Mouse (Mus musculus) liver, postnatal 0 days (tissue): ENCODE data around the gene Olfr1396. TPM values are rescaled to one million over a fixed set of nuclear protein-coding genes. Genes with fewer than 3 reads are reported as not detected.

ENCODE experiments used
- ATAC-seq: fragments of 200-750 bp; cut with Nextera tagmentation; 2 replicates; pipeline ENCODE4 v1.8.0; 2017; ENCODE audit warnings: mild to moderate bottlenecking, moderate library complexity
- DNase-seq: peaks from one replicate; pipeline ENCODE4 v3.0.0-alpha.2; 2016
- H3K27ac ChIP-seq: fragments of 300-500 bp; sonication (generic); 2 replicates; pipeline ENCODE4 v1.5.1; 2014; ENCODE audit warnings: antibody characterized with exemption, moderate library complexity, mild to moderate bottlenecking, low read depth
- H3K27me3 ChIP-seq: fragments of 300-500 bp; sonication (generic); 2 replicates; pipeline ENCODE4 v1.6.1; 2014; ENCODE audit warnings: low read length, control low read depth, mixed read lengths; ENCODE audit not compliant: insufficient read depth
- H3K36me3 ChIP-seq: fragments of 300-500 bp; sonication (generic); replicated peaks from 2 replicates; pipeline ENCODE4 v1.6.1; 2014; ENCODE audit warnings: mild to moderate bottlenecking, control low read depth, low read length, moderate library complexity, mixed read lengths; ENCODE audit not compliant: insufficient read depth
- H3K4me1 ChIP-seq: fragments of 300-500 bp; sonication (generic); 2 replicates; pipeline ENCODE4 v1.6.1; 2014; ENCODE audit warnings: antibody characterized with exemption, mild to moderate bottlenecking, control low read depth; ENCODE audit not compliant: insufficient read depth
- H3K4me2 ChIP-seq: fragments of 300-500 bp; sonication (generic); 2 replicates; pipeline ENCODE4 v1.6.1; 2014; ENCODE audit warnings: low read depth, mild to moderate bottlenecking, low read length, moderate library complexity, mixed read lengths
- H3K4me3 ChIP-seq: fragments of 300-500 bp; sonication (generic); 2 replicates; pipeline ENCODE4 v1.5.1; 2014; ENCODE audit warnings: low read depth, low read length
- H3K9ac ChIP-seq: fragments of 300-500 bp; sonication (generic); replicated peaks from 2 replicates; pipeline ENCODE4 v1.6.1; 2014; ENCODE audit warnings: mild to moderate bottlenecking, moderate library complexity
- H3K9me3 ChIP-seq: fragments of 300-500 bp; sonication (generic); 2 replicates; pipeline ENCODE4 v1.6.1; 2016; ENCODE audit warnings: mild to moderate bottlenecking, control low read depth, low read length, mixed read lengths
- CTCF ChIP-seq: sonication (generic); IDR thresholded peaks from 2 replicates; pipeline ENCODE4 v1.5.1; 2016; ENCODE audit warnings: antibody characterized with exemption, low read depth
- EP300 ChIP-seq: IDR thresholded peaks from 2 replicates; pipeline ENCODE4 v1.6.1; 2016; ENCODE audit warnings: antibody characterized with exemption, low read depth, mild to moderate bottlenecking
- WGBS: fragments of 180-500 bp; shearing (Covaris S2); extraction: QIAGEN DNeasy Blood & Tissue Kit; methylation state at CpG from one replicate; pipeline ENCODE4 v1.1.7; 2014; ENCODE audit not compliant: insufficient replicate concordance; 5-methylcytosine and 5-hydroxymethylcytosine counted together
- polyA plus RNA-seq: library from polyadenylated mRNA; unstranded; fragments of >200 nt; fragmentation: Nextera tagmentation; extraction: Ambion mirVana; gene quantifications from 2 replicates; pipeline ENCODE4 v1.2.1, GENCODE M21; 2015

The Olfr1396 gene
- polyA plus RNA-seq, 1 experiment from 2014 or later = not detected

GRCm38 (mm10) chr11:49092053-49092586 is 22.6 kb downstream of the Olfr1396 start:
- no peak overlapping the region for H3K4me3 ChIP-seq
- H3K27ac ChIP-seq = peak overlapping the region; percentile 68
- no peaks in the 10 kb centered on the region for H3K9me3 ChIP-seq
- no peaks in the 10 kb centered on the region for H3K27me3 ChIP-seq
- ATAC-seq (no peak), DNase-seq (no peak)
- H3K36me3 ChIP-seq = peaks cover 16% of the 10 kb centered on the region
- 100% methylated on average over 1 of the region's 1 CpGs for WGBS
- no peak overlapping the region for H3K9ac ChIP-seq
- peaks cover 37% of the 10 kb centered on the region for H3K4me1 ChIP-seq
- no peak overlapping the region for H3K4me2 ChIP-seq
- TF ChIP-seq EP300 = no peak
- TF ChIP-seq CTCF = no peak

GRCm38 (mm10) chr11:49091171-49091570 is 23.5 kb downstream of the Olfr1396 start:
- ATAC-seq (peak; percentile 25; the same call in 1 of the 2 replicates), DNase-seq (no peak)
- Histone ChIP-seq H3K4me1 (peaks cover 45% of the 10 kb centered on the region), H3K9me3 (no peaks in the 10 kb centered on the region), H3K36me3 (peaks cover 12% of the 10 kb centered on the region), H3K4me2 (0 out of 2 replicates have a peak overlapping the region, but pooled peaks have one; percentile 20), H3K9ac (peak overlapping the region; percentile 36; the same call in 1 of the 2 replicates), H3K27ac (peak overlapping the region; percentile 75), H3K27me3 (no peaks in the 10 kb centered on the region), H3K4me3 (no peak overlapping the region)
- TF ChIP-seq CTCF = no peak
- peak; percentile 84 for TF ChIP-seq EP300
- 52% methylated on average over 4 of the region's 4 CpGs for WGBS

- 81% methylated on average over 5 of the region's 5 CpGs for WGBS
Measured at GRCm38 (mm10) chr11:49090551-49090950, 24.1 kb downstream of the Olfr1396 start.

GRCm38 (mm10) chr11:49089735-49090507 is 24.8 kb downstream of the Olfr1396 start:
- Histone ChIP-seq H3K9me3 (no peaks in the 10 kb centered on the region), H3K27me3 (no peaks in the 10 kb centered on the region), H3K9ac (no peak overlapping the region), H3K4me2 (no peak overlapping the region), H3K4me3 (no peak overlapping the region), H3K27ac (peak overlapping the region; percentile 75), H3K4me1 (peaks cover 48% of the 10 kb centered on the region), H3K36me3 (peaks cover 3% of the 10 kb centered on the region; the same call in 1 of the 2 replicates)
- DNase-seq (no peak), ATAC-seq (peak; percentile 10; the same call in 1 of the 2 replicates)
- TF ChIP-seq CTCF = no peak
- peak; percentile 48; the same call in 1 of the 2 replicates for TF ChIP-seq EP300
- WGBS = 51% methylated on average over 3 of the region's 3 CpGs

More at GRCm38 (mm10) chr11:49090551-49090950, 24.1 kb downstream of the Olfr1396 start:
- no peak overlapping the region for H3K4me3 ChIP-seq
- H3K4me2 ChIP-seq = no peak overlapping the region
- H3K27me3 ChIP-seq = no peaks in the 10 kb centered on the region
- H3K4me1 ChIP-seq = peaks cover 46% of the 10 kb centered on the region
- no peak overlapping the region for H3K9ac ChIP-seq
- no peak for DNase-seq
- no peak for TF ChIP-seq EP300
- no peak for TF ChIP-seq CTCF
- H3K9me3 ChIP-seq = no peaks in the 10 kb centered on the region
- peak overlapping the region; percentile 75 for H3K27ac ChIP-seq
- ATAC-seq = no peak
- peaks cover 7% of the 10 kb centered on the region for H3K36me3 ChIP-seq

- H3K9me3 ChIP-seq = no peaks in the 10 kb centered on the region
- H3K4me1 ChIP-seq = peaks cover 54% of the 10 kb centered on the region
- DNase-seq (no peak), ATAC-seq (no peak)
- 0 out of 2 replicates have a peak overlapping the region, but pooled peaks have one; percentile 44 for H3K4me3 ChIP-seq
- H3K9ac ChIP-seq = peak overlapping the region; percentile 59
- 70% methylated on average over 5 of the region's 5 CpGs for WGBS
- TF ChIP-seq EP300 (no peak), CTCF (no peak)
- H3K36me3 ChIP-seq = peaks cover 2% of the 10 kb centered on the region; the same call in 1 of the 2 replicates
- peak overlapping the region; percentile 76 for H3K4me2 ChIP-seq
- H3K27ac ChIP-seq = peak overlapping the region; percentile 98
- H3K27me3 ChIP-seq = no peaks in the 10 kb centered on the region
Measured at GRCm38 (mm10) chr11:49088990-49089652, 25.6 kb downstream of the Olfr1396 start.
